Mouse (Mus musculus): ENCODE results near the gene Olfr156. TPM values are rescaled to one million over a fixed set of nuclear protein-coding genes. Genes with fewer than 3 reads are reported as not detected.

Gene Olfr156
- total RNA-seq, 2 experiments from 2014 or later, result not detected

Other genes with a start within 250 kb of the Olfr156 start
- gene Rgp1, start 245.2 kb downstream of the Olfr156 start, total RNA-seq (2021), result 10 to 100 TPM; 42.3 to 55.8 TPM
- gene Gba2, start 245.0 kb downstream of the Olfr156 start, total RNA-seq (2021), result 10 to 100 TPM; 64.9 to 71.9 TPM
- not detected for gene Msmp, start 239.4 kb downstream of the Olfr156 start, total RNA-seq (2021)
- gene Npr2, start 192.0 kb downstream of the Olfr156 start, total RNA-seq (2021), result 10 to 100 TPM; 46.4 to 62.2 TPM
- 1 to 10 TPM in 1 of 2 experiments, under 1 TPM in 1; 0.91 to 1.1 TPM for gene Spag8, start 170.3 kb downstream of the Olfr156 start, total RNA-seq (2021)
- gene Hint2, start 167.4 kb downstream of the Olfr156 start, total RNA-seq (2021), result 10 to 100 TPM; 31.4 to 39.5 TPM
- gene Tmem8b, start 154.9 kb downstream of the Olfr156 start, total RNA-seq (2021), result 10 to 100 TPM; 65.1 to 67.9 TPM
- 1 to 10 TPM; 2.1 to 2.3 TPM for gene Fam221b, start 154.8 kb downstream of the Olfr156 start, total RNA-seq (2021)
- gene Olfr70, start 123.1 kb downstream of the Olfr156 start, total RNA-seq (2021), result not detected
- gene Olfr71, start 113.6 kb downstream of the Olfr156 start, total RNA-seq (2021), result not detected
- gene Hrct1, start 96.7 kb downstream of the Olfr156 start, total RNA-seq (2021), result 1 to 10 TPM; 1.2 to 1.7 TPM
- 1 to 10 TPM in 1 of 2 experiments, under 1 TPM in 1; 0.62 to 1.1 TPM for gene Spaar, start 93.9 kb downstream of the Olfr156 start, total RNA-seq (2021)
- gene Olfr159, start 52.9 kb downstream of the Olfr156 start, total RNA-seq (2021), result not detected
- gene Olfr157, start 16.3 kb upstream of the Olfr156 start, total RNA-seq (2021), result not detected
- not detected for gene Olfr155, start 27.7 kb upstream of the Olfr156 start, total RNA-seq (2021)
- gene Reck, start 51.6 kb upstream of the Olfr156 start, total RNA-seq (2021), result 1 to 10 TPM; 5.7 to 7.3 TPM
- gene Glipr2, start 133.5 kb upstream of the Olfr156 start, total RNA-seq (2021), result 1 to 10 TPM; 2.5 to 3.2 TPM
- gene Ccin, start 159.6 kb upstream of the Olfr156 start, total RNA-seq (2021), result not detected
- 100 to 1,000 TPM; 266 to 296 TPM for gene Clta, start 180.6 kb upstream of the Olfr156 start, total RNA-seq (2021)

All from left cerebral cortex, postnatal 36 days (tissue).